Mouse (Mus musculus): ENCODE measurements around the gene Olfr624. TPM values are rescaled to one million over a fixed set of nuclear protein-coding genes. Genes with fewer than 3 reads are reported as not detected.
"Not testable (repeated sequence)": the region's sequence is repeated elsewhere in the genome, so short reads cannot be mapped to it uniquely, and the experiment has no call there.

The Olfr624 gene
- total RNA-seq (2021): not detected
- long read RNA-seq, experiment 1: 0 reads
- long read RNA-seq, experiment 2: 0 reads

GRCm38 (mm10) chr7:103671091-103671490 lies at the start of gene Olfr624:
TSS of gene Olfr624 (minus strand) at chr7:103671191.
- no peak for DNase-seq

- DNase-seq: not testable (repeated sequence)
Observed at GRCm38 (mm10) chr7:103716398-103716797, 45.4 kb upstream of the Olfr624 start.

- no peak for DNase-seq
Observed at GRCm38 (mm10) chr7:103714371-103714770, 43.4 kb upstream of the Olfr624 start, which contains the start of gene Olfr243. TSS of gene Olfr243 (plus strand) at chr7:103714671.

GRCm38 (mm10) chr7:103712024-103712423 lies 41.0 kb upstream of the Olfr624 start:
- no peak for DNase-seq

- no peak for DNase-seq
Observed at GRCm38 (mm10) chr7:103699469-103699868, 28.5 kb upstream of the Olfr624 start.

- DNase-seq: no peak
Observed at GRCm38 (mm10) chr7:103682420-103682819, 11.4 kb upstream of the Olfr624 start, which contains the start of gene Olfr625-ps1. TSS of gene Olfr625-ps1 (plus strand) at chr7:103682720.

- no peak for DNase-seq
Observed at GRCm38 (mm10) chr7:103663598-103663997, 7.4 kb downstream of the Olfr624 start, which contains the start of gene Olfr623. TSS of gene Olfr623 (minus strand) at chr7:103663698.

- no peak for DNase-seq
Observed at GRCm38 (mm10) chr7:103644070-103644469, 26.9 kb downstream of the Olfr624 start.

- no peak for DNase-seq
Observed at GRCm38 (mm10) chr7:103642602-103643001, 28.4 kb downstream of the Olfr624 start, which contains the start of gene Olfr622. TSS of gene Olfr622 (minus strand) at chr7:103642702.

GRCm38 (mm10) chr7:103636795-103637194 lies 34.2 kb downstream of the Olfr624 start:
- DNase-seq: no peak

Other genes with a start within 250 kb of the Olfr624 start
- not detected for gene Olfr605, start 225.8 kb downstream of the Olfr624 start, total RNA-seq (2021)
- not detected for gene Olfr606, start 222.1 kb downstream of the Olfr624 start, total RNA-seq (2021)
- not detected for gene Olfr607, start 207.0 kb downstream of the Olfr624 start, total RNA-seq (2021)
- gene Olfr608, start 201.3 kb downstream of the Olfr624 start, total RNA-seq (2021): not detected
- not detected for gene Olfr609, start 173.1 kb downstream of the Olfr624 start, total RNA-seq (2021)
- not detected for gene Olfr610, start 159.1 kb downstream of the Olfr624 start, total RNA-seq (2021)
- not detected for gene Olfr611, start 150.3 kb downstream of the Olfr624 start, total RNA-seq (2021)
- gene Olfr612, start 128.5 kb downstream of the Olfr624 start, total RNA-seq (2021): not detected
- not detected for gene Olfr613, start 123.1 kb downstream of the Olfr624 start, total RNA-seq (2021)
- not detected for gene Olfr615, start 115.1 kb downstream of the Olfr624 start, total RNA-seq (2021)
- not detected for gene Olfr616, start 102.0 kb downstream of the Olfr624 start, total RNA-seq (2021)
- gene Olfr617, start 98.1 kb downstream of the Olfr624 start, total RNA-seq (2021): not detected
- not detected for gene Olfr618, start 81.1 kb downstream of the Olfr624 start, total RNA-seq (2021)
- gene Olfr619, start 70.6 kb downstream of the Olfr624 start, total RNA-seq (2021): not detected
- not detected for gene Olfr620, start 58.7 kb downstream of the Olfr624 start, total RNA-seq (2021)
- gene Olfr622, start 28.5 kb downstream of the Olfr624 start, total RNA-seq (2021): not detected
- not detected for gene Olfr623, start 7.5 kb downstream of the Olfr624 start, total RNA-seq (2021)
- not detected for gene Olfr625-ps1, start 11.5 kb upstream of the Olfr624 start, total RNA-seq (2021)
- not detected for gene Olfr243, start 43.5 kb upstream of the Olfr624 start, total RNA-seq (2021)
- gene Olfr628, start 59.2 kb upstream of the Olfr624 start, total RNA-seq (2021): not detected
- not detected for gene Olfr629, start 73.8 kb upstream of the Olfr624 start, total RNA-seq (2021)
- not detected for gene Olfr630, start 86.1 kb upstream of the Olfr624 start, total RNA-seq (2021)
- gene Olfr69, start 100.4 kb upstream of the Olfr624 start, total RNA-seq (2021): not detected
- not detected for gene Olfr68, start 108.5 kb upstream of the Olfr624 start, total RNA-seq (2021)
- not detected for gene Olfr67, start 120.6 kb upstream of the Olfr624 start, total RNA-seq (2021)
- 100 to 1,000 TPM; 105 to 167 TPM for gene Hbb-bt, start 142.8 kb upstream of the Olfr624 start, total RNA-seq (2021)
- gene Hbb-bs, start 156.9 kb upstream of the Olfr624 start, total RNA-seq (2021): 1,000 to 10,000 TPM in 1 of 2 experiments, 100 to 1,000 TPM in 1; 926 to 1,441 TPM
- not detected for gene Hbb-bh2, start 169.3 kb upstream of the Olfr624 start, total RNA-seq (2021)
- gene Hbb-bh1, start 172.0 kb upstream of the Olfr624 start, total RNA-seq (2021): not detected
- not detected for gene Hbb-y, start 182.0 kb upstream of the Olfr624 start, total RNA-seq (2021)
- not detected for gene Olfr66, start 215.1 kb upstream of the Olfr624 start, total RNA-seq (2021)
- not detected for gene Olfr64, start 223.3 kb upstream of the Olfr624 start, total RNA-seq (2021)
- gene Olfr65, start 232.3 kb upstream of the Olfr624 start, total RNA-seq (2021): not detected